Mouse (Mus musculus): ENCODE data around the gene Cyp2r1.
"Not testable (repeated sequence)": the region's sequence is repeated elsewhere in the genome, so short reads cannot be mapped to it uniquely, and the experiment has no call there.

Cyp2r1 gene

DNA sequence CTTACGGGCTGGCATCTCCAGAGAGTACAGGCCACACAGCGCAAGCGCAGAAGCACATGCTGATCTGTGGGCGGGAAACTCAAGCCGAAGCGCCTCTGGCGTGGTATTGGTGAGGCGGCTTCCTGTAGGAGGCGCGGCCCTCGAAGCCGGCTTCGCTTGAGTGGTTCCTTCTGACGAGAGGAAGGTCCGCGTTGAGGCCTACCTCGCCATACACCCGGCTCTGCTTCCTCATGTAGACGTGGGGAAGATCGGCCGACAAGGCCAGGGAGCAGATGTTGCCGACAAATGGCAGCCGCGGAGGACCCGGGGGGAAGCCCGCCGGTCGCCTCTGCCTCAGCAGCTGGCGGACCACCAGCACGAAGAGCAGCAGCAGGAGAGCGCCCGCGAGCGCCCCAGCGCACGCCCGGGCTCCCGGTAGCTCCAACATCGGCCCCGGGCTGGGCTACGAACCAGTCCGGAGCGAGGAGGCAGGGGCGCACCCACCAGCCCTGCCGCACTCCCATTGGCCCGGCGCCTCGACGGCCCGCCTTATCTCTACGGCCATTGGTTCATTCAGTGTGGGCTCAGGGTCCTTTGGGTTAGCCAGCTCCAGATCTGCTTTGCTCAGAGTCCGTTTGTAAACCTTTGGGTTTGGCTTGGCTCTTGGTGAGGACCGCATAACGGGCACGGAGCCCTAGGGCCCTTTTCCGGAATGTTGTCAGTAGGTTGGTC lies at the start of gene Cyp2r1:
Cyp2r1 (minus strand) TSS at position 442 of the 711 bp plus-strand sequence.
- DNase-seq (ENCODE audit: low read depth), result peak; percentile 44

DNA sequence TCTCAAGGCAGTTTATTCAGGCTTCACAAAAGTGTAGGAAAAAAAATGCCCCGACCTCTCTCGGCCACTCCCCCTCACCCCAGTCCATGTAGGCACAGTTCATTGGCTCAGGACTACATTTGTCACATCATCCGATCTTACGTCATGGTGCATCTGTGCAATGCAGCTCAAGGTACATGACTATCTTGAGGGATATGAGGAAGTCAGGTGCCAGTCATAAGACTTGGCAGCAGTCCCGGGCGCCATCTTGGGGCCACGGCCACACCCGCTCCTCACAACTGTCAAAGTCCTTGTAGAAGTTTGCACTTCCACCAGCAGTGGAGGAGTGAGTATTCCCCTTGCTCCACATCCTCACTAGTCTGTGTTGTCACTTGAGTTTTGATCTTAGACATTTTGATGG lies 31.6 kb upstream of the Cyp2r1 start:
- DNase-seq (ENCODE audit: low read depth), result not testable (repeated sequence)

DNA sequence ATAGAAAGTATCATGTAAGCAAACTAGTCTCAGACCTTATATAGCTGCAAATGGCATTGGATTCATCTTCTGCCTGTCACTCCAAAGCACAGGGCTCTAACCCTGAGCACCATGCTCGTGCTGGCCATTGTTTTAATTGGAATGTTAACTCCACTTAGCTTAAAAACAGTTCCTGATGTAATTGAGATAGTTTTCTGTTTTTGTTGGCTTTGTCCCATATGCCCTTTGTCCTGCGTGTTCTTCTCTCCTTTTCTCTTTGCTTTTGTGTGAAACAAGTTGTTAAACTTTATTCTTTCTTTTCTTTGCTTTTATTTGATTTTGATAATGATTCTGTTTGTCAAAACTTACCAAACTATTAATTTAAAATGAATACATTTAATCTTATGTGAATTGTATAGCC lies 19.7 kb upstream of the Cyp2r1 start:
- no peak for DNase-seq (ENCODE audit: low read depth)

DNA sequence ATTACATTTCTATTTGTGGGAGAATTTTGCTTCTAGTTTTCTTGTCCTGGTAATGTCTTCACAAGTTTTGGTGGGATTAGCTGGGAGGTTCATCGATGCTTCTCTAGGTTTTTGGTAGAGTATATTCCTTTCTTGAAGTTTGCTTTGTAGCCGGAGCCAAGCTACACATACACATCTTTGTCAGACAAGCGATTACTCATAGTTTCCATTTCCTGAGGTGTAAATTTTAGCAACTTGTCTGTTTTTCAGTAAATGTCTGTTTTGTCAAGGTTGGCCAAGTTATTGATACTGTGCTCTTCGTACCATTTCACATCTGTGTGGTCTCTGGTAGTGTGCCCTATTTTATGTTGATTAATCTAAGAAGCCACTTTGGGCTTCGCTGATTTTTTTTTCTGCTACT lies 18.4 kb upstream of the Cyp2r1 start:
- DNase-seq (ENCODE audit: low read depth), result no peak

DNA sequence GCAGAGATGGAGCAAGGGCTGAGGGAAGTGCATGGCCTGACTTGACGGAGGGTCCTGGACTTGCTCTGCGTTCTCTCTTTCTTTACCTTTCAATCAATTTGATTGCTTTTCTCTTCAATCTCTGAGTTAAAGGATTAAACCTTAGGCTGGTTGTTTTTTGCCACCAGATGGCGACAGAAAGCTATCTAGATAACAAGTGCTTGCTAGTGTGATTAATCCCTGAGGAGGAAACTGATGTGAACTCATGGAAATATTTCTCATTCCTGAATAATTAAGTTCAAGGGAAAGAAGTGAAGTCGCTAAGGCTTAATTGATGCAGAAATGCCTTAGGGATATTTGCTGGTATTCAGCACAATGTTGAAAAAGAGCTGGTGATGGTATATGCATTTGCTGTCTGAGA lies 17.7 kb upstream of the Cyp2r1 start:
- DNase-seq (ENCODE audit: low read depth), result peak; percentile 8

DNA sequence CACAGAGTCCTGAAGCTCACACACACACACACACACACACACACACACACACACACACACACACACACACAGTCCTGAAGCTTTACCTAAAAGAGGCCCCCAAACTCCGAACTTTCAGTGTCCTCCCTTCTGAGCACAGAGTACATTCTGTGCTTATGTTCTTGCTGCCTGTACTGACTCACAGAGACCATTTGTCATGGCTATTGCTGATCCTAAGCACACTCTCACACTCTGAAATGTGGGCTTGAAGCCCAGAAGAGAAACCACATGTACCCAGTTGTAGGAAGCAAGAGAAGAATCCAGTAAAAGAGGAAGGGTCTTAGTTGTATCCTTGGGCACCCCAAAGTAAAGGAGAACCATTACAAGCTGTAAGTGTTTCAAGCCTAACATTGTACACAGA lies 14.9 kb upstream of the Cyp2r1 start:
- no peak for DNase-seq (ENCODE audit: low read depth)

DNA sequence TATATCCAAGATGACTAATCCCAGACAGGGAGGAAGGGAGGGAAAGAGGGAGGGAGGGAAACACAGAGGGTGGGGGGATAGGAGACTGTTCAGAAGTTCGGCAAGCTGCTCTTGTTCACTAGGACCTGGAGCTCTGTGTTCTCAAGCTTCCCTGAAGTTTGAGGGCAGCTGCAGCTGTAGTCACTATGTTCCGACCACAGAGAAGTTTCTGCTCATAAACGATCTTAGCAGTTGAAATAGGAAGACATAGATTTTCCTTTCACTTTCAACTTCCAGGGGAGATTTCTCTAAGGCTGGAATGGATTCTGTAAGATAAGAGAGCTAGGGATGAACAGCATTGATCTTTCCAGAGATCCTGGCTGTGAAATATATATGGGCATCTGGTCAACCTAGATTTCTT lies 14.2 kb upstream of the Cyp2r1 start:
- no peak for DNase-seq (ENCODE audit: low read depth)

DNA sequence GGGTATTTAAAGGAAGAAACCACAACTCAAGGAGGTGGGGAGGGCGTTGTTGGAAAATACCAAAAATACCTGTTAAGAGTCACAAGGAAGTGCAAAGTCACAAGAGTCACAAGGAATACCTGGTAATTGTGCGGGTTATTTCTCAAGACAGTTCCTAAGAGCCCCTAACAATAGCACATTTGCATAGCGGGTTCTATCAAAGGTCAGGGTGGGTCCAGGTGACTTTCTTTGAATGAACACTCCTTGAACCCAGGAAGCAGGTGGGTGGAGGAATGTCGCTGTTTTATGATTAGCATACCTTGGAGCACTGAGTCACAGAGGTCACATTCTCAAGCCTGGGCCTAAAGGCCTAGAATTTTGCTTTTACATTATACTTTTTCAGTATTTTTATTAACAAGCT lies 11.1 kb upstream of the Cyp2r1 start:
- not testable (repeated sequence) for DNase-seq (ENCODE audit: low read depth)

DNA sequence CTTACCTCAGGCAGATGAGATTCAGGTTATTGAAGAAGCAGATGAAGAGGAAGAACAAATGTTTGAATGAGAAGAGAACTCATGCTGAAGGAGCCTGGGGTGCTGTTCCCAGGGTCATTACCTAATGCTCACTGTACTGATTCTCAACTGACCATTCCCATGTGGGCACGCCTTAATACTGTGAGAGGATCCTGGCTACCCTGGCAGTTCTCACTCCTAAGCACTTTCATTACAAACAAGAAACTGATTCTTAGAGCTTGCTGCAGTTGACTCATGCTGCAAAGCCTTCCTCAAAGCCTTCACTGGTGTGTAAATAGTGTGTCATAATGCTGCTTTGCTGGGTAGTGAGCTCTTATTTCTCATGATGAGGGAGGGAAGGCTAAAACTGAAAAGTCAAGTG lies 26.6 kb downstream of the Cyp2r1 start:
- no peak for DNase-seq (ENCODE audit: low read depth)

DNA sequence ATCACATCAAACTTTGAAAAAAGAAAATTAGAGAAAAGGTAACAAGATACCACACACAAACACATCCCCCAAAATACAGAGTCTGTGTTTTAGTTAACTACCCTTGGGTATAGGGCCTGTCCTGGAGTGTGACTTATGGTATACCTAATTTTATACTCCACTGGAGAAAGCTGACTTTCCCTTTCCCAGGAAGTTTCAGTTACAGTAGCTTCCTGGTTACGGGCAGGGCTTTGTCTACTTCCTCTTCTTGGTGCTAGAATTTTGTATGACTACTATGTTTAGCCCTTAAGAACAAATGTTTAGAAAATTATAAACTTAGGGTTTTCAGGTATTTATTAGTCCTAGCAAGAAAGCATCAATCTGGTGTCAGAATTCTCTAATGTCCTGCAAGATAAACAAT lies 36.5 kb downstream of the Cyp2r1 start:
- no peak for DNase-seq (ENCODE audit: low read depth)

DNA sequence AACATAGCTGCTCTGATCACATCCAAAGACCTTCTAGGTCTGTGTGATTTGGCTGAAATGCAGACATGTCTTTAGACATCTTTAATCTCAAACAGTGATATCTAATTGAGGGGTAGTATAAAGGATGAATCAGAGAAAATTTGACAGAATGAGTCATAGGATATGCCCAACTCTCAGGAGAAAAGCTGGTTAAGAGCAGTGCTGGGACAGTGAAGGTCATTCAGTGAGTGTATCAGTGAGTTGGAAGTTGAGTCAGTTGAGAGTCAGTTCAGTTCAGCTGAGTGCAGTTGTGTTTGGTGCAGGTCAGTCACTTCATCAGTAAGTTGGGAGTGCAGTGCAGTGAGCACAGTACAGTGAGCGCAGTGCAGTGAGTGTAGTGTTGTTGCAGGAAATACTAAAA lies 42.6 kb downstream of the Cyp2r1 start:
- no peak for DNase-seq (ENCODE audit: low read depth)

DNA sequence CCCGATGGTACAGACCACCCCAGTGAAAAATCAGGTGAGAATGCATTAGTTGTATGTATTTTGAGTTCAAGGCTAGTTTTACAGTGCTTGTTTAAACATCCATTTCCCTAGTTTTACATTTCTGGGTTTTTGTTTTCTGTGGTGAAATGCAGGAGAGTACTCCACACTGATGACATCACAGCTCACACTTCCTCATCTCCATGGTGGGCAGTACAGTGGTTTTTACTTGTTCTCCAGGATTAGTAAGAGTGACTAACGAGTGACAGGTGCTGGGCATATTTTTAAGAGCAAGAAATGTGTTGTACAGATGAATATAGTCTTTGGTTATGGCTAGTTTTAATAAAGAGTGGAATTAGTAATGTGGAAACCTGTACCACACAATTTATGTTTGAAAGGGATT lies 53.9 kb downstream of the Cyp2r1 start:
- DNase-seq (ENCODE audit: low read depth), result no peak
